Mouse (Mus musculus) spleen, adult 2 months (tissue): ENCODE data around the gene Kif4.

ENCODE experiments used
- CTCF ChIP-seq: fragments of 200-500 bp; IDR thresholded peaks from 2 replicates; pipeline ENCODE4 v1.5.1; 2011; ENCODE audit warnings: mild to moderate bottlenecking, inconsistent platforms; ENCODE audit not compliant: insufficient read depth, insufficient read length, insufficient replicate concordance; ENCODE audit errors: extremely low read depth
- POLR2A ChIP-seq: fragments of 200-500 bp; IDR thresholded peaks from 2 replicates; pipeline ENCODE4 v1.6.1; 2011; ENCODE audit warnings: low read depth, low read length, inconsistent platforms

DNA sequence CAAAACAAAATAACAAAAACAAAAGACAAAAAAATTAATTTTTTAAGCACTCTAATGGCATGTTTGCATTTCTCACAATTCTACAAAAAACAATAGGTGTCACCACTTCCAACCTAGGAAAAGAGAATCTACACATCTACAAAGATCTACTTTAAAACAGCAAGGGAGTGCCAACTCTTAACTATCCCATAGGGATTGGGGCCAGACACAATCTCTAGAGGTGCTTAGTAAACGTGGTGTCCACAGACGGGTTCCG is at the start of gene Kif4:
- TF ChIP-seq POLR2A = no peak
- no peak for TF ChIP-seq CTCF
